Mouse (Mus musculus) megakaryocyte, embryonic 14.5 days (primary cell): Measurements from ENCODE around the gene Stoml2. TPM values are rescaled to one million over a fixed set of nuclear protein-coding genes. Genes with fewer than 3 reads are reported as not detected.
A peak's percentile ranks its signal among the peaks of the same experiment; 100 is the strongest.

Source experiments
- H3K27me3 ChIP-seq: replicated peaks from 2 replicates; pipeline ENCODE3; 2012; ENCODE audit warnings: inconsistent platforms
- H3K36me3 ChIP-seq: replicated peaks from 2 replicates; pipeline ENCODE3; 2012; ENCODE audit warnings: low read length, inconsistent platforms, mixed read lengths
- H3K4me1 ChIP-seq: 2 replicates; pipeline ENCODE4 v1.6.1; 2012; ENCODE audit warnings: inconsistent platforms
- H3K4me3 ChIP-seq: replicated peaks from 2 replicates; pipeline ENCODE3; 2012; ENCODE audit warnings: moderate library complexity, mild to moderate bottlenecking, inconsistent platforms
- H3K9me3 ChIP-seq: 2 replicates; pipeline ENCODE4 v1.6.1; 2012; ENCODE audit warnings: inconsistent platforms
- FLI1 ChIP-seq: IDR thresholded peaks from 2 replicates; pipeline ENCODE4 v1.6.1; 2012; ENCODE audit warnings: low read length, inconsistent platforms, mixed read lengths
- GATA1 ChIP-seq: IDR thresholded peaks from 3 replicates; pipeline ENCODE4 v1.6.1; 2012; ENCODE audit warnings: mixed read lengths, low read length, inconsistent platforms, borderline replicate concordance
- polyA plus RNA-seq: library from polyadenylated mRNA; stranded (reverse); fragments of >175 nt; gene quantifications from 2 replicates; pipeline ENCODE4 v1.2.3, GENCODE M21; 2012; ENCODE audit warnings: low replicate concordance; ENCODE audit not compliant: insufficient read depth

Gene Stoml2
- polyA plus RNA-seq, 1 experiment = 102 TPM

- Histone ChIP-seq H3K27me3 (no peaks in the 10 kb centered on the region), H3K4me1 (peaks cover 39% of the 10 kb centered on the region), H3K4me3 (peak overlapping the region; percentile 87), H3K36me3 (no peaks in the 10 kb centered on the region), H3K9me3 (no peaks in the 10 kb centered on the region)
- TF ChIP-seq FLI1 (no peak), GATA1 (no peak)
Observed at GRCm38 (mm10) chr4:43047231-43047630, 15.7 kb upstream of the Stoml2 start.

- Histone ChIP-seq H3K36me3 (no peaks in the 10 kb centered on the region), H3K4me1 (peaks cover 37% of the 10 kb centered on the region), H3K9me3 (no peaks in the 10 kb centered on the region), H3K4me3 (peak overlapping the region; percentile 87), H3K27me3 (no peaks in the 10 kb centered on the region)
- TF ChIP-seq GATA1 = no peak
- TF ChIP-seq FLI1 = no peak
Observed at GRCm38 (mm10) chr4:43046607-43047006, 15.1 kb upstream of the Stoml2 start.

GRCm38 (mm10) chr4:43045659-43046302, 14.3 kb upstream of the Stoml2 start, which contains the start of gene Fam214b:
Gene Fam214b, minus strand, starts transcription at chr4:43046220.
- peak within 1 kb of the TSS; percentile 94 for H3K4me3 ChIP-seq
- TF ChIP-seq GATA1 = no peak
- no peak for TF ChIP-seq FLI1
- no peaks in the 10 kb centered on the region for H3K27me3 ChIP-seq
- no peaks in the 10 kb centered on the region for H3K9me3 ChIP-seq
- no peaks in the 10 kb centered on the region for H3K36me3 ChIP-seq
- H3K4me1 ChIP-seq = peaks cover 43% of the 10 kb centered on the region

- Histone ChIP-seq H3K4me3 (peak overlapping the region; percentile 94), H3K9me3 (no peaks in the 10 kb centered on the region), H3K4me1 (peaks cover 48% of the 10 kb centered on the region), H3K27me3 (no peaks in the 10 kb centered on the region), H3K36me3 (no peaks in the 10 kb centered on the region)
- TF ChIP-seq FLI1 (no peak), GATA1 (no peak)
Observed at GRCm38 (mm10) chr4:43045285-43045658, 13.8 kb upstream of the Stoml2 start.

GRCm38 (mm10) chr4:43044673-43045072, 13.2 kb upstream of the Stoml2 start:
- Histone ChIP-seq H3K36me3 (no peaks in the 10 kb centered on the region), H3K9me3 (no peaks in the 10 kb centered on the region), H3K4me3 (peak overlapping the region; percentile 94), H3K4me1 (peaks cover 51% of the 10 kb centered on the region), H3K27me3 (no peaks in the 10 kb centered on the region)
- no peak for TF ChIP-seq GATA1
- TF ChIP-seq FLI1 = no peak

- Histone ChIP-seq H3K4me1 (peaks cover 60% of the 10 kb centered on the region), H3K27me3 (no peaks in the 10 kb centered on the region), H3K4me3 (peak overlapping the region; percentile 94), H3K36me3 (no peaks in the 10 kb centered on the region), H3K9me3 (no peaks in the 10 kb centered on the region)
- no peak for TF ChIP-seq GATA1
- no peak for TF ChIP-seq FLI1
Observed at GRCm38 (mm10) chr4:43043644-43044357, 12.3 kb upstream of the Stoml2 start.

GRCm38 (mm10) chr4:43040881-43041547, 9.5 kb upstream of the Stoml2 start:
- H3K4me1 ChIP-seq = peaks cover 79% of the 10 kb centered on the region

GRCm38 (mm10) chr4:43040114-43040572, 8.6 kb upstream of the Stoml2 start:
- Histone ChIP-seq H3K4me1 (peaks cover 77% of the 10 kb centered on the region), H3K36me3 (peaks cover 24% of the 10 kb centered on the region)
- TF ChIP-seq FLI1 (no peak), GATA1 (no peak)

More at GRCm38 (mm10) chr4:43040881-43041547, 9.5 kb upstream of the Stoml2 start:
- TF ChIP-seq FLI1 (no peak), GATA1 (no peak)
- H3K9me3 ChIP-seq = no peaks in the 10 kb centered on the region
- peak overlapping the region; percentile 98 for H3K4me3 ChIP-seq
- H3K36me3 ChIP-seq = peaks cover 15% of the 10 kb centered on the region
- H3K27me3 ChIP-seq = no peaks in the 10 kb centered on the region

GRCm38 (mm10) chr4:43039609-43040008, 8.1 kb upstream of the Stoml2 start:
- Histone ChIP-seq H3K36me3 (peaks cover 28% of the 10 kb centered on the region), H3K4me1 (peaks cover 72% of the 10 kb centered on the region), H3K9me3 (no peaks in the 10 kb centered on the region), H3K4me3 (peak overlapping the region; percentile 98), H3K27me3 (no peaks in the 10 kb centered on the region)
- TF ChIP-seq GATA1 = no peak
- TF ChIP-seq FLI1 = no peak

More at GRCm38 (mm10) chr4:43040114-43040572, 8.6 kb upstream of the Stoml2 start:
- peak overlapping the region; percentile 98 for H3K4me3 ChIP-seq
- no peaks in the 10 kb centered on the region for H3K27me3 ChIP-seq
- H3K9me3 ChIP-seq = no peaks in the 10 kb centered on the region
